Mouse (Mus musculus): ENCODE measurements around the gene Terf2ip.

- TF ChIP-seq CTCF (conservative IDR thresholded peaks at IDR 0.05; ENCODE audit: insufficient read depth, insufficient read length, low read depth, low read length): no peak
- no peak for TF ChIP-seq POLR2A (IDR thresholded peaks at IDR 0.05; ENCODE audit: low read depth, low read length)
Measured at GRCm38 (mm10) chr8:112011816-112012242, 631 bp downstream of the Terf2ip start.
